Mouse (Mus musculus) liver, embryonic 14.5 days (tissue): Measurements from ENCODE around the gene Epm2aip1. TPM values are rescaled to one million over a fixed set of nuclear protein-coding genes. Genes with fewer than 3 reads are reported as not detected.

Source experiments
- ATAC-seq: fragments of 200-750 bp; cut with Nextera tagmentation; 2 replicates; pipeline ENCODE4 v1.8.0; 2017; ENCODE audit warnings: moderate number of reproducible peaks, mild to moderate bottlenecking, moderate library complexity; ENCODE audit not compliant: insufficient read depth
- DNase-seq, 3 experiments: peaks; one replicate each; pipeline ENCODE4 v3.0.0-alpha.2; 2012 to 2013; ENCODE audit warnings: low read depth in 3 of 3, low spot score in 3 of 3
- H3K27ac ChIP-seq: fragments of 300-500 bp; sonication (generic); 2 replicates; pipeline ENCODE4 v1.5.1; 2014; ENCODE audit warnings: moderate library complexity, mild to moderate bottlenecking, control low read depth, inconsistent platforms
- H3K27me3 ChIP-seq: fragments of 300-500 bp; sonication (generic); 2 replicates; pipeline ENCODE4 v1.6.1; 2014; ENCODE audit warnings: mild to moderate bottlenecking, low read length, moderate library complexity; ENCODE audit not compliant: control insufficient read depth, insufficient read depth
- H3K36me3 ChIP-seq: fragments of 300-500 bp; sonication (generic); replicated peaks from 2 replicates; pipeline ENCODE4 v1.6.1; 2014; ENCODE audit warnings: low read depth; ENCODE audit not compliant: control insufficient read depth, insufficient read depth
- H3K4me1 ChIP-seq, 2 experiments: fragments of 200-500 bp in 1 of 2; fragments of 300-500 bp in 1 of 2; sonication (generic) in 1 of 2; replicated peaks; 2 replicates each; pipeline ENCODE4 v1.6.1; 2012 to 2014; ENCODE audit warnings: antibody characterized with exemption in 1 of 2, inconsistent platforms in 1 of 2, low read length in 1 of 2; ENCODE audit not compliant: control insufficient read depth in 2 of 2, insufficient read depth in 2 of 2
- H3K4me2 ChIP-seq: fragments of 300-500 bp; sonication (generic); 2 replicates; pipeline ENCODE4 v1.6.1; 2014; ENCODE audit warnings: low read depth, mild to moderate bottlenecking, control low read depth, moderate library complexity
- H3K4me3 ChIP-seq, 2 experiments: fragments of 200-500 bp in 1 of 2; fragments of 300-500 bp in 1 of 2; sonication (generic) in 1 of 2; 2 replicates each; pipeline ENCODE4 v1.5.1; 2012 to 2014; ENCODE audit warnings: low read depth in 2 of 2, low read length in 2 of 2, mild to moderate bottlenecking in 2 of 2, control low read depth in 1 of 2, inconsistent platforms in 1 of 2, moderate library complexity in 1 of 2; ENCODE audit not compliant: insufficient read depth in 1 of 2
- H3K9ac ChIP-seq: fragments of 300-500 bp; sonication (generic); replicated peaks from 2 replicates; pipeline ENCODE4 v1.6.1; 2014; ENCODE audit warnings: mild to moderate bottlenecking, control low read depth, moderate library complexity
- H3K9me3 ChIP-seq: fragments of 300-500 bp; sonication (generic); 2 replicates; pipeline ENCODE4 v1.6.1; 2016; ENCODE audit warnings: low read length, mixed read lengths; ENCODE audit not compliant: control insufficient read depth
- CTCF ChIP-seq: IDR thresholded peaks from 2 replicates; pipeline ENCODE4 v1.5.1; 2016; ENCODE audit warnings: antibody characterized with exemption, low read depth, control low read depth
- EP300 ChIP-seq: IDR thresholded peaks from 2 replicates; pipeline ENCODE4 v1.6.1; 2016; ENCODE audit warnings: antibody characterized with exemption, low read depth
- WGBS: fragments of 180-500 bp; shearing (Covaris S2); extraction: QIAGEN DNeasy Blood & Tissue Kit; methylation state at CpG from one replicate; pipeline ENCODE4 v1.1.7; 2014; ENCODE audit not compliant: insufficient replicate concordance; 5-methylcytosine and 5-hydroxymethylcytosine counted together
- polyA plus RNA-seq, 2 experiments: library from polyadenylated mRNA; depleted of rRNA in 1 of 2; stranded (reverse) in 1 of 2; unstranded in 1 of 2; fragments of >200 nt; fragmentation: Nextera tagmentation in 1 of 2; extraction: Ambion mirVana in 1 of 2; gene quantifications; 2 replicates each; pipeline versions ENCODE4 v1.2.1 to v1.2.3; 2012 to 2014

Gene Epm2aip1
- polyA plus RNA-seq, 2 experiments, result 8.1 to 9.0 TPM

DNA sequence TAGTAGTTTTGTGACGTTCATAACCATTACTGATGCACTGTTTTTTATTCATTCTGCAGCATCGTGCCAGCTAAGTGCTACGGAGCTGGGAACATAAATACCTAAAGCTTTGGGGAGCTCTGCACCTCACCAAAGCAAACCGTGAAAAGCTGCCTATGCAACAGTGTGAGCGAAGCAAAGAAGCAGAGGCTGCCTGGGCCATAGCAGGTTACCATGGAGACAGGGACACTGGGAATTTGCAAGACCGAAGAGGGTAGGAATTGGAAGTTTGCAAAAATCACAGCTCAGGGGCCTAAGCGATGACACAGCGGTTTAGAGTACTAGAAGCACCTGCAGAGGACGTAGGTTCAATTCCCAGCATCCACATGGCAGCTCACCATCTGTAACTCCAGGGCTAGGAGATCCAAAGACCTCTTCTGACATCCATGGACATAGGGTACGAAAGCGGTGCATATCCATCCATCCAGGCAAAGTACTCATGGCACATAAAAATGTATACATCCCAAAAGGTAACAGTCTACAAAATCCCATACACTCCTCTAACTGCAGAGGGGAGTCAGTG lies 18.9 kb downstream of the Epm2aip1 start:
- Histone ChIP-seq H3K4me2 (no peak overlapping the region), H3K4me1 (peaks cover 2 to 3% of the 10 kb centered on the region in 2 experiments; a peak in 1 of 4 replicates), H3K4me3 (no peak overlapping the region), H3K36me3 (no peaks in the 10 kb centered on the region), H3K27me3 (no peaks in the 10 kb centered on the region), H3K9ac (no peak overlapping the region), H3K27ac (no peak overlapping the region), H3K9me3 (no peaks in the 10 kb centered on the region)
- DNase-seq, result no peak
- WGBS, result 69% methylated on average over 11 of the region's 11 CpGs
- ATAC-seq, result no peak
- TF ChIP-seq CTCF, result no peak
- TF ChIP-seq EP300, result no peak

DNA sequence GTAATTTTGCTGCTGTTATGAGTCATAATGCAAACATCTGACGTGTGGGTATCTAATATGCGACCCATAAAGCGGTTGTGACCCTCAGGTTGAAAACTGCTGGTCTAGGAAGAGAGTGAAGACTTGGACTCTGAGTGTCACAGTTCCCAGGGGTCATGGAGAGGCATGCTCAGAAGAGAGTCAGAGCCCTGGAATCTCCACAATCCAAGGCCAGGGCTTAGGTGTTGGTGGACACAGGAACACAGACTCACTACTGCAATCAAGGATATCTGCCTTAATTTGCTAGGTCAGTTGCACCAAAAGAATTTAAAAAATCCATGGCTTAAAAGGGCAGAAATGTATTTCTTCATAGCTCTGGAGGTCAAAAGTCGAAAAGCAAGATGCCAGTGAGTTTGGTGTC lies 21.5 kb downstream of the Epm2aip1 start:
- Histone ChIP-seq H3K27me3 (no peaks in the 10 kb centered on the region), H3K9ac (no peak overlapping the region), H3K4me3 (no peak overlapping the region), H3K36me3 (no peaks in the 10 kb centered on the region), H3K27ac (no peak overlapping the region), H3K4me1 (peaks cover 2 to 3% of the 10 kb centered on the region in 2 experiments; a peak in 1 of 4 replicates), H3K4me2 (no peak overlapping the region), H3K9me3 (no peaks in the 10 kb centered on the region)
- no peak for DNase-seq
- TF ChIP-seq EP300 (no peak), CTCF (no peak)
- ATAC-seq, result no peak
- WGBS, result 53% methylated on average over 4 of the region's 4 CpGs

DNA sequence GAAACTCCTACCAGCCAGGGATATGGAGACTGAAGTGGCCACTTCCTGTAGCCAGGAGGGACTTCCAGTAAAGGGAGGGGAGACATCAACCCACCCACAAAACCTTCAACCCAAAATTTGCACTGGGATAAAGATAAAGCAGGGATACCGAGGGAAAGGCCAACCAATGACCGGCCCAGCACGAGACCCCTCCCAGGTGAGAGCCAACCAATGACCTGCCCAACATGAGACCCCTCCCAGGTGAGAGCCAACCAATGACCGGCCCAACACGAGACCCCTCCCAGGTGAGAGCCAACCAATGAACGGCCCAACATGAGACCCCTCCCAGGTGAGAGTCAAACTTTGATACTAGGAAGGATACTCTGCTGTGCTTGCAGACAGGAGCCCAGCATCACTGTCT lies 23.2 kb downstream of the Epm2aip1 start:
- DNase-seq (no peak), ATAC-seq (no peak)
- WGBS, result 57% methylated on average over 6 of the region's 6 CpGs
- Histone ChIP-seq H3K36me3 (no peaks in the 10 kb centered on the region), H3K27ac (no peak overlapping the region), H3K4me3 (no peak overlapping the region), H3K4me2 (no peak overlapping the region), H3K4me1 (no peaks in the 10 kb centered on the region), H3K9ac (no peak overlapping the region), H3K27me3 (no peaks in the 10 kb centered on the region), H3K9me3 (no peaks in the 10 kb centered on the region)
- no peak for TF ChIP-seq CTCF
- no peak for TF ChIP-seq EP300

DNA sequence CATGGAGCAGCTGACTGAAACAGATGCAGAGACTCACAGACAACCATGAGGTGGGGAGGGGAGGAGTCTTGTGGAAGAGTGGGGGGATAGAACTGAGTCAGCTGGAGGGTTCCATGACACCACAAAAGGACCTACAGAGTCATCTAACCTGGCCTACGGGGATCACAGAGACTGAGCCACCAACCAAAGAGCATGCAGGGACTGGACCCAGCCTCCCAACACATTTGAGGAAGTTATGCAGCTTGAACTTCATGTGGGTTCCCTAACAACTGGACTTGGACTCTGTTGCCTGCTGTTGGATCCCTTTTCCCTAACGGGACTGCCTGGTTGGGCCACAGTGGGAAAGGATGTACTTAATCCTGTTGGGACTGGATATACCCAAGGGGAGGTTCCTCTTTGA lies 23.6 kb downstream of the Epm2aip1 start:
- ATAC-seq (no peak), DNase-seq (no peak)
- Histone ChIP-seq H3K4me3 (no peak overlapping the region), H3K27ac (no peak overlapping the region), H3K9ac (no peak overlapping the region), H3K4me1 (no peaks in the 10 kb centered on the region), H3K4me2 (no peak overlapping the region), H3K27me3 (no peaks in the 10 kb centered on the region), H3K9me3 (no peaks in the 10 kb centered on the region), H3K36me3 (no peaks in the 10 kb centered on the region)
- TF ChIP-seq CTCF (no peak), EP300 (no peak)
- WGBS, result 36% methylated on average over 2 of the region's 2 CpGs

DNA sequence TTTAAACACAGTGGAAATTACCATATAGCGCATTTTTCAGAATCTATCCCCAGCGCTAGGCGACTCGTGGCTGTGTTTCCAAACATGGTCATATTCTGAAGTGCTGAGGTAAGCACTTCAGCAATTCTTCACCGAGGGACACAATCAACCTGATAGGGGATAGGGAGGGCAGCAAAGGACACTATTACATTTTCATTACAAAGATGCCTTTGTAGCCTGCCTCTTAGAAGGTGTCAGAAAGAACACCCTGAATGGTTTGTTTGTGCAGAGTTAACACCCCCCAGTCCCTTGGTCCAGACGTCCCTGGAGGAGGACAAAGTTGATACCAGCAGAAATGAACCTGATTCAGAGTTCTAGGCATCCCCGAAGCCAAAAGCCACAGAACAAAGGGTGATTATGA lies 24.7 kb downstream of the Epm2aip1 start:
- 64% methylated on average over 7 of the region's 7 CpGs for WGBS
- no peak overlapping the region for H3K4me2 ChIP-seq
- H3K9me3 ChIP-seq, result no peaks in the 10 kb centered on the region
- no peaks in the 10 kb centered on the region for H3K27me3 ChIP-seq
- H3K27ac ChIP-seq, result no peak overlapping the region
- H3K4me3 ChIP-seq, result no peak overlapping the region
- no peak overlapping the region for H3K9ac ChIP-seq
- DNase-seq (no peak), ATAC-seq (no peak)
- TF ChIP-seq EP300 (no peak), CTCF (no peak)
- no peaks in the 10 kb centered on the region for H3K4me1 ChIP-seq
- no peaks in the 10 kb centered on the region for H3K36me3 ChIP-seq
